Mouse (Mus musculus) C2C12 (cell line): ENCODE measurements around the gene Gnpat.
"Not testable (repeated sequence)": the region's sequence is repeated elsewhere in the genome, so short reads cannot be mapped to it uniquely, and the experiment has no call there.

ENCODE experiments used
- CEBPB ChIP-seq: IDR thresholded peaks from one replicate; pipeline ENCODE4 v1.6.1; 2011; ENCODE audit warnings: low read depth, mild to moderate bottlenecking, control low read depth, moderate library complexity
- CTCF ChIP-seq: IDR thresholded peaks from one replicate; pipeline ENCODE4 v1.5.1; 2011; ENCODE audit not compliant: control insufficient read depth, insufficient read depth, insufficient read length
- MAX ChIP-seq: IDR thresholded peaks from one replicate; pipeline ENCODE4 v1.6.1; 2011; ENCODE audit warnings: mild to moderate bottlenecking, control low read depth
- MYOD1 ChIP-seq: IDR thresholded peaks from one replicate; pipeline ENCODE4 v1.6.1; 2011; ENCODE audit warnings: low read depth; ENCODE audit not compliant: control insufficient read depth, insufficient read length
- MYOG ChIP-seq: IDR thresholded peaks from one replicate; pipeline ENCODE4 v1.6.1; 2011; ENCODE audit not compliant: control insufficient read depth, insufficient read length; ENCODE audit errors: extremely low read depth
- USF1 ChIP-seq: IDR thresholded peaks from one replicate; pipeline ENCODE4 v1.6.1; 2011; ENCODE audit warnings: low read depth, mild to moderate bottlenecking, control low read depth, moderate library complexity

GRCm38 (mm10) chr8:124842929-124843328 is 19.9 kb upstream of the Gnpat start:
- TF ChIP-seq CTCF, MAX, MYOG, USF1, MYOD1, CEBPB: not testable (repeated sequence)
